ENCODE assay signal across 9 mouse cellular contexts in genomic region chr9:77502548-77503438, GRCm38 (mm10). TPM values are rescaled to one million over a fixed set of nuclear protein-coding genes. Genes with fewer than 3 reads are reported as not detected.
DNase-seq lines count a peak whose midpoint lies in the region; ATAC-seq and TF ChIP-seq lines count a peak whose summit lies in the region.
"Had no signal": no experiment of that assay in that cellular context is flagged by ENCODE, and none has a peak within 500 bp of the region (broad histone marks: within the 10 kb centered on the region; RNA-seq: fewer than 3 reads in every experiment).

No protein-coding gene starts in this region.

- DNase-seq in left cerebral cortex, postnatal 4 days, result peak; percentile 75
- DNase-seq in left cerebral cortex, postnatal 36 days (ENCODE audit: low spot score in 2 of 2), result no peak
- peak; percentile 20 for DNase-seq in cerebellum, adult 11-12 months
- DNase-seq in forebrain, postnatal 0 days, result peak; percentile 58
- peak; percentile 58 to 70 for DNase-seq in kidney, postnatal 36 days
- DNase-seq in gastrocnemius, adult 8-10 months (ENCODE audit: low spot score in 2 of 2), result no peak

- H3K4me3 ChIP-seq in forebrain, postnatal 0 days (ENCODE audit: low read depth, low read length), result no peak overlapping the region
- H3K4me3 ChIP-seq: erythroblast, embryonic 14.5 days had no signal

- no peak overlapping the region for H3K27ac ChIP-seq in forebrain, postnatal 0 days (ENCODE audit: low read depth, low read length)

- H3K9ac ChIP-seq in forebrain, postnatal 0 days, result no peak overlapping the region

- peak; percentile 64; the same call in 1 of the 2 replicates for ATAC-seq in forebrain, postnatal 0 days
- ATAC-seq in inflammation-experienced regulatory T-cells, adult 6 months, result no peak
- no peak for ATAC-seq in erythroid progenitor cell, adult 5-6 weeks (replicated peaks; ENCODE audit: low FRiP score, poor library complexity, severe bottlenecking)

- no peak for TF ChIP-seq CTCF in forebrain, postnatal 0 days (IDR thresholded peaks at IDR 0.05; ENCODE audit: low read depth)

- H3K9me3 ChIP-seq in forebrain, postnatal 0 days (ENCODE audit: low read length), result no peaks in the 10 kb centered on the region

- no peaks in the 10 kb centered on the region for H3K36me3 ChIP-seq in forebrain, postnatal 0 days (ENCODE audit: insufficient read depth)

- H3K4me2 ChIP-seq in forebrain, postnatal 0 days (ENCODE audit: low read depth), result 0 out of 2 replicates have a peak overlapping the region, but pooled peaks have one; percentile 3

- H3K27me3 ChIP-seq in forebrain, postnatal 0 days (ENCODE audit: insufficient read depth, low read length), result no peaks in the 10 kb centered on the region

- peaks cover 5% of the 10 kb centered on the region; the same call in 1 of the 2 replicates for H3K4me1 ChIP-seq in forebrain, postnatal 0 days (ENCODE audit: insufficient read depth)

- WGBS in forebrain, postnatal 0 days, result 11% methylated on average over 14 of the region's 14 CpGs

- intact Hi-C loops in left cerebral cortex, postnatal 4 days (cut with DNase I), result no loop called here
- intact Hi-C loops in left cerebral cortex, postnatal 36 days (cut with DNase I), result no loop called here

RNA-seq across cellular contexts. Expression of gene Lrrc1, which starts 41.9 kb away (rescaled TPM):
- 1 to 10 TPM; 8.0 to 8.3 TPM for total RNA-seq in left cerebral cortex, postnatal 4 days (2021)
- 1 to 10 TPM; 6.1 to 6.2 TPM for total RNA-seq in left cerebral cortex, postnatal 36 days (2021)
- total RNA-seq in forebrain, postnatal 0 days (2014; rRNA removed), result 11.9 and 14.8 TPM in 2 replicates
- 3.8 and 5.4 TPM in 2 replicates for polyA plus RNA-seq in forebrain, postnatal 0 days (2015; fragmentation: Nextera tagmentation; extraction: Ambion mirVana)
- 1 to 10 TPM; 2.3 to 4.3 (median 2.4) TPM for polyA plus RNA-seq in inflammation-experienced regulatory T-cells, adult 6 months (2017; shearing (Covaris generic))
- total RNA-seq in erythroid progenitor cell, adult 5-6 weeks (2015; ENCODE audit: low replicate concordance), result 5.0 and 6.5 TPM in 2 replicates
- 2.3 and 2.8 TPM in 2 replicates for total RNA-seq in erythroid progenitor cell, adult 5-6 weeks (2017; ENCODE audit: low replicate concordance)
- 1 to 10 TPM in 2 of 4 experiments, under 1 TPM in 2; 0.58 to 1.7 (median 0.93) TPM for total RNA-seq in gastrocnemius, adult 8-10 months (2022)

Comparison
In these comparisons a context has a peak if more than half of its experiments do, and no peak if none do; other contexts are left out.
1. DNase-seq: peak in left cerebral cortex, postnatal 4 days (single experiment), cerebellum, adult 11-12 months (single experiment), forebrain, postnatal 0 days (single experiment) and kidney, postnatal 36 days (2 of 2); none in left cerebral cortex, postnatal 36 days (0 of 2) and gastrocnemius, adult 8-10 months (0 of 2).